Mouse (Mus musculus) monocyte, adult 5-6 weeks (primary cell): Measurements from ENCODE around the gene Cenpn. TPM values are rescaled to one million over a fixed set of nuclear protein-coding genes. Genes with fewer than 3 reads are reported as not detected.

ENCODE experiments used
- ATAC-seq: fragments of 153-309, 156-312 bp; replicated peaks from 2 replicates; pipeline ENCODE4 v1.8.0; 2017; ENCODE audit warnings: mild to moderate bottlenecking; ENCODE audit not compliant: low TSS enrichment, insufficient number of reproducible peaks, severe bottlenecking, poor library complexity, low FRiP score
- total RNA-seq: library from RNA; stranded (forward); fragments of 200-1000, 200-491, 200-594 nt; gene quantifications from 3 replicates; pipeline ENCODE4 v1.2.3, GENCODE M21; 2017

Gene Cenpn
- total RNA-seq, 1 experiment from 2014 or later = 1.1 TPM

DNA sequence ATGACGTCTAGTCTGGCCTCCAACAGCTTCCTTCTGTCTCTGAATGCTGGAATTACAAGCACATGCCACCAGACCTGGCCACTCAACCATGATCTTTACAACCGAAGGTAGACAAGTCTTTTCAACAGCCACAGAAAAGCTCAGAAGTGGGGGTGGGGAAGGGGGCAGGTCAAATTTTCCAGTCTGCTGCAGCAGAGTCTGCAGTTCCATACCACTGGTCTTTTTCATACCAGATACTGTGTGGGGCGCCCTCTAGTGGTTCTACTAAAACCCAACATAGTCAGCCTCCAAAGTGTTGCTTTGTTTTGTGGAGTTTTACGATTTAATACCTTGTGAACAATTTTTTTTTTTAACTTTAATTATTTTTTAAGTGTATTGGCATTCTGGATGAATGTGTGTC lies 58.6 kb downstream of the Cenpn start:
- ATAC-seq = peak; percentile 41; the same call in 1 of the 2 replicates

DNA sequence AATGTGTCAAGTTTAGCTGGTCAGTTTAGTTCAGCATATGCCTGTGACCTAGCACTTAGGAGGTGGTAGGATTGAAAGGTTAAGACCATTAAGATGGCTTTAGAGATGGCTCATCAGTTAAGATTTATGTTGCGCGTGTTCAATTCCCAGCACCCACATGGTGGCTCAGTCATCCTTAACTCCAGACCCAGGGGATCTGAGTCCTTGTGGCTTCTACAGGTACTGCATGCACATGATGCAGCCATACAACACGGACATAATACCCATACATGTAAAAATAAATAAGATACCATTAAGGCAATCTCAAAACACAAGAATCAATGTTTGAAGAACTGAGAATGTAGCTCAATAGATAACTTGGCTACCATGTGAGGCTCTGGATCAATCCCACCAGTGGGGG lies 68.3 kb downstream of the Cenpn start:
- ATAC-seq = no peak

Other genes starting within 250 kb of the Cenpn start
- 6.4 to 15.3 TPM (median 11.0 TPM) in 3 replicates for gene Cdyl2, start 188.7 kb upstream of the Cenpn start, total RNA-seq
- 4.8 to 15.3 TPM (median 11.9 TPM) in 3 replicates for gene Cmc2, start 275 bp upstream of the Cenpn start, total RNA-seq
- gene Atmin, start 21.7 kb downstream of the Cenpn start, total RNA-seq = 20.7 to 30.9 TPM (median 25.9 TPM) in 3 replicates
- 0.29 to 1.3 TPM in 2 of 3 replicates, not detected in the other for gene 1700030J22Rik, start 57.2 kb downstream of the Cenpn start, total RNA-seq
- gene Gcsh, start 71.8 kb downstream of the Cenpn start, total RNA-seq = 9.1 to 13.1 TPM (median 10.7 TPM) in 3 replicates
- 1.6 to 2.5 TPM in 2 of 3 replicates, not detected in the other for gene Pkd1l2, start 160.7 kb downstream of the Cenpn start, total RNA-seq
- gene Bco1, start 174.1 kb downstream of the Cenpn start, total RNA-seq = 0.95 TPM in 1 of 3 replicates, not detected in the others
- 2.3 to 6.9 TPM (median 2.6 TPM) in 3 replicates for gene Gan, start 236.4 kb downstream of the Cenpn start, total RNA-seq